ENCODE assay signal across 13 mouse cellular contexts in genomic region chr14:122684250-122684649, GRCm38 (mm10).
DNase-seq lines count a peak whose midpoint lies in the region; ATAC-seq and TF ChIP-seq lines count a peak whose summit lies in the region.
"Had no signal": no experiment of that assay in that cellular context is flagged by ENCODE, and none has a peak within 500 bp of the region (broad histone marks: within the 10 kb centered on the region; RNA-seq: fewer than 3 reads in every experiment).

No protein-coding gene starts in this region.

- no peak overlapping the region for H3K4me3 ChIP-seq in forebrain, embryonic 16.5 days (replicated peaks; ENCODE audit: low read length)
- no peak overlapping the region for H3K4me3 ChIP-seq in midbrain, postnatal 0 days (ENCODE audit: low read depth, low read length)
- H3K4me3 ChIP-seq: limb, embryonic 15.5 days; neural tube, embryonic 12.5 days had no signal

- H3K36me3 ChIP-seq in forebrain, embryonic 16.5 days (ENCODE audit: control insufficient read depth, insufficient read depth): no peaks in the 10 kb centered on the region
- H3K36me3 ChIP-seq in midbrain, postnatal 0 days (ENCODE audit: insufficient read depth, low read length): no peaks in the 10 kb centered on the region
- H3K36me3 ChIP-seq: limb, embryonic 15.5 days; neural tube, embryonic 12.5 days had no signal

- ATAC-seq in forebrain, embryonic 16.5 days: peak; percentile 26; the same call in 1 of the 2 replicates
- ATAC-seq in midbrain, postnatal 0 days (ENCODE audit: low FRiP score): peak; percentile 68; the same call in 1 of the 2 replicates

- H3K27ac ChIP-seq in forebrain, embryonic 16.5 days (ENCODE audit: low read length): no peak overlapping the region; the same call in 1 of the 2 replicates
- peak overlapping the region; percentile 55; the same call in 1 of the 2 replicates for H3K27ac ChIP-seq in midbrain, postnatal 0 days (ENCODE audit: low read depth, low read length)
- H3K27ac ChIP-seq: limb, embryonic 15.5 days; neural tube, embryonic 12.5 days had no signal

- 62% methylated on average over 4 of the region's 4 CpGs for WGBS in forebrain, embryonic 16.5 days
- WGBS in midbrain, postnatal 0 days: 58% methylated on average over 4 of the region's 4 CpGs

- H3K9me3 ChIP-seq in forebrain, embryonic 16.5 days (ENCODE audit: control insufficient read depth, low read length): no peaks in the 10 kb centered on the region
- no peaks in the 10 kb centered on the region for H3K9me3 ChIP-seq in midbrain, postnatal 0 days (ENCODE audit: low read length)
- H3K9me3 ChIP-seq: G1E; limb, embryonic 15.5 days; neural tube, embryonic 12.5 days had no signal

- no peaks in the 10 kb centered on the region for H3K27me3 ChIP-seq in forebrain, embryonic 16.5 days (replicated peaks; ENCODE audit: control insufficient read depth, insufficient read depth, low read length)
- H3K27me3 ChIP-seq in midbrain, postnatal 0 days (ENCODE audit: insufficient read depth, low read length): no peaks in the 10 kb centered on the region
- H3K27me3 ChIP-seq: limb, embryonic 15.5 days; neural tube, embryonic 12.5 days had no signal

- H3K4me1 ChIP-seq in forebrain, embryonic 16.5 days (replicated peaks; ENCODE audit: control insufficient read depth, insufficient read depth, low read length): peaks cover 7% of the 10 kb centered on the region
- H3K4me1 ChIP-seq in midbrain, postnatal 0 days (ENCODE audit: insufficient read depth, low read length): no peaks in the 10 kb centered on the region
- H3K4me1 ChIP-seq: limb, embryonic 15.5 days; neural tube, embryonic 12.5 days had no signal

- no peak overlapping the region for H3K4me2 ChIP-seq in forebrain, embryonic 16.5 days (ENCODE audit: low read length)
- no peak overlapping the region for H3K4me2 ChIP-seq in midbrain, postnatal 0 days (ENCODE audit: low read depth, low read length, poor library complexity, severe bottlenecking)
- H3K4me2 ChIP-seq: limb, embryonic 15.5 days; neural tube, embryonic 12.5 days had no signal

- TF ChIP-seq CTCF in midbrain, postnatal 0 days (IDR thresholded peaks at IDR 0.05): no peak

- DNase-seq in adrenal gland, adult (ENCODE audit: inconsistent age in 2 of 2, low spot score in 1 of 2): peak; percentile 13 to 49
- no peak for DNase-seq in adrenal gland, postnatal 4 days (ENCODE audit: low spot score in 2 of 2)
- DNase-seq in cerebellum, adult 18-20 months: peak; percentile 52 to 66
- DNase-seq in midbrain, postnatal 0 days (ENCODE audit: low spot score): peak; percentile 70
- DNase-seq in heart, adult 8-10 months (ENCODE audit: low spot score): no peak
- no peak for DNase-seq in gastrocnemius, postnatal 4 days (ENCODE audit: low spot score in 2 of 2)
- no peak for DNase-seq in urinary bladder, postnatal 25 days (ENCODE audit: low spot score)
- DNase-seq: lung, postnatal 14 days; thymus, adult 18-20 months had no signal

- H3K9ac ChIP-seq in forebrain, embryonic 16.5 days (replicated peaks; ENCODE audit: low read depth, low read length): no peak overlapping the region
- no peak overlapping the region for H3K9ac ChIP-seq in midbrain, postnatal 0 days (replicated peaks; ENCODE audit: low read length, poor library complexity, severe bottlenecking)
- H3K9ac ChIP-seq: limb, embryonic 15.5 days; neural tube, embryonic 12.5 days had no signal

Comparison
In these comparisons a context has a peak if more than half of its experiments do, and no peak if none do; other contexts are left out.
1. DNase-seq: peak in adrenal gland, adult (2 of 2), cerebellum, adult 18-20 months (2 of 2) and midbrain, postnatal 0 days (single experiment); none in adrenal gland, postnatal 4 days (0 of 2), heart, adult 8-10 months (single experiment), gastrocnemius, postnatal 4 days (0 of 2) and urinary bladder, postnatal 25 days (single experiment).